Mouse (Mus musculus) limb, embryonic 12.5 days (tissue): ENCODE data around the gene Fam20a. TPM values are rescaled to one million over a fixed set of nuclear protein-coding genes. Genes with fewer than 3 reads are reported as not detected.

ENCODE experiments used
- ATAC-seq: fragments of 200-750 bp; cut with Nextera tagmentation; 2 replicates; pipeline ENCODE4 v1.8.0; 2017; ENCODE audit warnings: low read depth, moderate TSS enrichment; ENCODE audit not compliant: insufficient number of reproducible peaks, insufficient read depth, low FRiP score, low TSS enrichment
- H3K27ac ChIP-seq: fragments of 300-500 bp; sonication (generic); 2 replicates; pipeline ENCODE4 v1.5.1; 2016; ENCODE audit warnings: mild to moderate bottlenecking, moderate library complexity
- H3K27me3 ChIP-seq: fragments of 300-500 bp; sonication (generic); 2 replicates; pipeline ENCODE4 v1.6.1; 2016; ENCODE audit warnings: mild to moderate bottlenecking, moderate library complexity
- H3K36me3 ChIP-seq: fragments of 300-500 bp; sonication (generic); 2 replicates; pipeline ENCODE4 v1.6.1; 2016; ENCODE audit warnings: mild to moderate bottlenecking, moderate library complexity
- H3K4me1 ChIP-seq: fragments of 300-500 bp; sonication (generic); replicated peaks from 2 replicates; pipeline ENCODE4 v1.6.1; 2016
- H3K4me2 ChIP-seq: fragments of 300-500 bp; sonication (generic); 2 replicates; pipeline ENCODE4 v1.6.1; 2016; ENCODE audit warnings: mild to moderate bottlenecking, moderate library complexity
- H3K4me3 ChIP-seq: fragments of 300-500 bp; sonication (generic); replicated peaks from 2 replicates; pipeline ENCODE4 v1.5.1; 2016; ENCODE audit warnings: mild to moderate bottlenecking
- H3K9ac ChIP-seq: fragments of 300-500 bp; sonication (generic); replicated peaks from 2 replicates; pipeline ENCODE4 v1.6.1; 2016; ENCODE audit warnings: mild to moderate bottlenecking, moderate library complexity
- H3K9me3 ChIP-seq: fragments of 300-500 bp; sonication (generic); 2 replicates; pipeline ENCODE4 v1.6.1; 2016; ENCODE audit warnings: mild to moderate bottlenecking, moderate library complexity
- WGBS: fragments of 180-500 bp; shearing (Covaris S2); methylation state at CpG from one replicate; pipeline ENCODE4 v1.1.7; 2016; 5-methylcytosine and 5-hydroxymethylcytosine counted together
- polyA plus RNA-seq: library from polyadenylated mRNA; unstranded; fragments of >200 nt; fragmentation: Nextera tagmentation; extraction: Ambion mirVana; gene quantifications from 2 replicates; pipeline ENCODE4 v1.2.1, GENCODE M21; 2016

The Fam20a gene
- 0.28 and 0.64 TPM in 2 replicates for polyA plus RNA-seq

GRCm38 (mm10) chr11:109721781-109722446 lies at the start of gene Fam20a:
TSS of gene Fam20a (minus strand) at chr11:109722279.
- Histone ChIP-seq H3K9ac (peak within 1 kb of the TSS; percentile 42; the same call in 1 of the 2 replicates), H3K27me3 (peaks cover 37% of the 10 kb centered on the region), H3K36me3 (no peaks in the 10 kb centered on the region), H3K9me3 (no peaks in the 10 kb centered on the region), H3K4me1 (peaks cover 25% of the 10 kb centered on the region), H3K4me3 (peak within 1 kb of the TSS; percentile 50), H3K27ac (no peak within 1 kb of the TSS), H3K4me2 (peak within 1 kb of the TSS; percentile 95)
- ATAC-seq: peak; percentile 27; the same call in 1 of the 2 replicates
- under 1% methylated on average over 31 of the region's 31 CpGs for WGBS

GRCm38 (mm10) chr11:109771381-109771780 lies 49.3 kb upstream of the Fam20a start:
- no peaks in the 10 kb centered on the region for H3K27me3 ChIP-seq
- no peak for ATAC-seq
- 86% methylated on average over 1 of the region's 1 CpGs for WGBS

GRCm38 (mm10) chr11:109770185-109770584 lies 48.1 kb upstream of the Fam20a start:
- WGBS: 75% methylated on average over 14 of the region's 14 CpGs
- Histone ChIP-seq H3K27ac (no peak overlapping the region), H3K27me3 (no peaks in the 10 kb centered on the region), H3K4me2 (no peak overlapping the region), H3K4me1 (no peaks in the 10 kb centered on the region), H3K9ac (no peak overlapping the region), H3K4me3 (no peak overlapping the region), H3K9me3 (0 out of 2 replicates have a peak, but pooled peaks cover 3% of the 10 kb centered on the region), H3K36me3 (no peaks in the 10 kb centered on the region)
- ATAC-seq: no peak

More at GRCm38 (mm10) chr11:109771381-109771780, 49.3 kb upstream of the Fam20a start:
- H3K9ac ChIP-seq: no peak overlapping the region
- no peaks in the 10 kb centered on the region for H3K4me1 ChIP-seq
- H3K27ac ChIP-seq: no peak overlapping the region
- H3K9me3 ChIP-seq: 0 out of 2 replicates have a peak, but pooled peaks cover 3% of the 10 kb centered on the region
- H3K36me3 ChIP-seq: no peaks in the 10 kb centered on the region
- H3K4me2 ChIP-seq: no peak overlapping the region
- H3K4me3 ChIP-seq: no peak overlapping the region

- H3K4me2 ChIP-seq: no peak overlapping the region
- no peaks in the 10 kb centered on the region for H3K9me3 ChIP-seq
- no peak overlapping the region for H3K4me3 ChIP-seq
- H3K36me3 ChIP-seq: no peaks in the 10 kb centered on the region
- H3K27ac ChIP-seq: no peak overlapping the region
- H3K9ac ChIP-seq: no peak overlapping the region
- H3K4me1 ChIP-seq: no peaks in the 10 kb centered on the region
- 71% methylated on average over 5 of the region's 5 CpGs for WGBS
- ATAC-seq: no peak
- H3K27me3 ChIP-seq: no peaks in the 10 kb centered on the region
Measured at GRCm38 (mm10) chr11:109769091-109769490, 47.0 kb upstream of the Fam20a start.

- ATAC-seq: no peak
- no peaks in the 10 kb centered on the region for H3K4me1 ChIP-seq
- no peak overlapping the region for H3K4me2 ChIP-seq
- no peak overlapping the region for H3K4me3 ChIP-seq
- no peak overlapping the region for H3K27ac ChIP-seq
- no peaks in the 10 kb centered on the region for H3K9me3 ChIP-seq
- H3K27me3 ChIP-seq: no peaks in the 10 kb centered on the region
- H3K9ac ChIP-seq: no peak overlapping the region
- WGBS: 89% methylated on average over 7 of the region's 7 CpGs
- H3K36me3 ChIP-seq: no peaks in the 10 kb centered on the region
Measured at GRCm38 (mm10) chr11:109760063-109760462, 38.0 kb upstream of the Fam20a start.

GRCm38 (mm10) chr11:109758616-109759215 lies 36.6 kb upstream of the Fam20a start:
- Histone ChIP-seq H3K4me2 (no peak overlapping the region), H3K4me1 (no peaks in the 10 kb centered on the region), H3K9me3 (no peaks in the 10 kb centered on the region), H3K27ac (no peak overlapping the region), H3K9ac (no peak overlapping the region), H3K4me3 (no peak overlapping the region), H3K27me3 (no peaks in the 10 kb centered on the region), H3K36me3 (no peaks in the 10 kb centered on the region)
- WGBS: 95% methylated on average over 2 of the region's 2 CpGs
- no peak for ATAC-seq

- Histone ChIP-seq H3K4me3 (no peak overlapping the region), H3K4me2 (no peak overlapping the region), H3K4me1 (peaks cover 8% of the 10 kb centered on the region), H3K27ac (no peak overlapping the region), H3K9ac (no peak overlapping the region), H3K9me3 (no peaks in the 10 kb centered on the region), H3K27me3 (no peaks in the 10 kb centered on the region), H3K36me3 (no peaks in the 10 kb centered on the region)
- 74% methylated on average over 7 of the region's 7 CpGs for WGBS
- no peak for ATAC-seq
Measured at GRCm38 (mm10) chr11:109754105-109754602, 32.1 kb upstream of the Fam20a start.

- Histone ChIP-seq H3K4me3 (no peak overlapping the region), H3K27me3 (no peaks in the 10 kb centered on the region), H3K36me3 (no peaks in the 10 kb centered on the region), H3K27ac (no peak overlapping the region), H3K4me1 (peaks cover 8% of the 10 kb centered on the region), H3K4me2 (no peak overlapping the region), H3K9ac (no peak overlapping the region), H3K9me3 (no peaks in the 10 kb centered on the region)
- 31% methylated on average over 12 of the region's 12 CpGs for WGBS
- no peak for ATAC-seq
Measured at GRCm38 (mm10) chr11:109751636-109752603, 29.8 kb upstream of the Fam20a start.

- Histone ChIP-seq H3K27me3 (no peaks in the 10 kb centered on the region), H3K9me3 (no peaks in the 10 kb centered on the region), H3K27ac (no peak overlapping the region), H3K4me1 (no peaks in the 10 kb centered on the region), H3K4me3 (no peak overlapping the region), H3K36me3 (no peaks in the 10 kb centered on the region), H3K9ac (no peak overlapping the region), H3K4me2 (no peak overlapping the region)
- ATAC-seq: no peak
- WGBS: 89% methylated on average over 4 of the region's 4 CpGs
Measured at GRCm38 (mm10) chr11:109745210-109745609, 23.1 kb upstream of the Fam20a start.

- Histone ChIP-seq H3K4me1 (no peaks in the 10 kb centered on the region; the same call in 1 of the 2 replicates), H3K36me3 (no peaks in the 10 kb centered on the region), H3K9ac (no peak overlapping the region), H3K9me3 (peaks cover 6% of the 10 kb centered on the region; the same call in 1 of the 2 replicates), H3K4me3 (no peak overlapping the region), H3K4me2 (no peak overlapping the region), H3K27ac (no peak overlapping the region), H3K27me3 (no peaks in the 10 kb centered on the region)
- WGBS: 63% methylated on average over 3 of the region's 3 CpGs
- ATAC-seq: no peak
Measured at GRCm38 (mm10) chr11:109737967-109738366, 15.9 kb upstream of the Fam20a start.

- no peak overlapping the region for H3K4me2 ChIP-seq
- no peaks in the 10 kb centered on the region; the same call in 1 of the 2 replicates for H3K4me1 ChIP-seq
- H3K9ac ChIP-seq: no peak overlapping the region
- no peaks in the 10 kb centered on the region for H3K27me3 ChIP-seq
- H3K36me3 ChIP-seq: no peaks in the 10 kb centered on the region
- H3K9me3 ChIP-seq: peaks cover 6% of the 10 kb centered on the region; the same call in 1 of the 2 replicates
- H3K4me3 ChIP-seq: no peak overlapping the region
- 46% methylated on average over 3 of the region's 3 CpGs for WGBS
- ATAC-seq: no peak
- no peak overlapping the region for H3K27ac ChIP-seq
Measured at GRCm38 (mm10) chr11:109736406-109736805, 14.3 kb upstream of the Fam20a start.
